Mouse (Mus musculus): Measurements from ENCODE around the gene Ugt1a6b. TPM values are rescaled to one million over a fixed set of nuclear protein-coding genes. Genes with fewer than 3 reads are reported as not detected.
A peak's percentile ranks its signal among the peaks of the same experiment; 100 is the strongest.

The Ugt1a6b gene
- total RNA-seq, 1 experiment from 2014 or later = 11.5 TPM

GRCm38 (mm10) chr1:88261706-88262105 lies 158.7 kb downstream of the Ugt1a6b start:
- no peak for DNase-seq

- DNase-seq = peak; percentile 93
Observed at GRCm38 (mm10) chr1:88262255-88262654, 159.2 kb downstream of the Ugt1a6b start.

GRCm38 (mm10) chr1:88262961-88263360 lies 159.9 kb downstream of the Ugt1a6b start:
- no peak for DNase-seq

DNA sequence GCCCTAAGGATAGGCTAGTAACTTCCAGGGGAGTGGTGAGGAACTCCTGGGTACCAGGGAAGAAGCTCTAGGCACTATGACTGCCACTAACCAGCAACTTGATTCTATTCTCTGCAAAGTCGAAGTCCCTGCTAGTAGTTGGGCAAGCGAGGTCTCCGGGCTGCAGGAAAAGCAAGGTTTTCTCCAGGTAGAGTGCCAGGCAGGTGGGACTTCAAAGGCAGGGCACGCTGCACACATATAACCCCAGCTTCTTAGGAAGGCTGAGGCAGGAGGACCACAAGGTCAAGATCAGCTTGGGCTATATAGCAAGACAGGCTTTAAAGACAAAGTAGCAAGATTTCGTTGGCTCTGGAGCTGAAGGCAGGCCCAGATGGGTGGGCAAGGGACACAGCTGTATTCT lies 160.7 kb downstream of the Ugt1a6b start:
- no peak for DNase-seq

GRCm38 (mm10) chr1:88264237-88264868 lies 161.3 kb downstream of the Ugt1a6b start:
- peak; percentile 67 for DNase-seq

DNA sequence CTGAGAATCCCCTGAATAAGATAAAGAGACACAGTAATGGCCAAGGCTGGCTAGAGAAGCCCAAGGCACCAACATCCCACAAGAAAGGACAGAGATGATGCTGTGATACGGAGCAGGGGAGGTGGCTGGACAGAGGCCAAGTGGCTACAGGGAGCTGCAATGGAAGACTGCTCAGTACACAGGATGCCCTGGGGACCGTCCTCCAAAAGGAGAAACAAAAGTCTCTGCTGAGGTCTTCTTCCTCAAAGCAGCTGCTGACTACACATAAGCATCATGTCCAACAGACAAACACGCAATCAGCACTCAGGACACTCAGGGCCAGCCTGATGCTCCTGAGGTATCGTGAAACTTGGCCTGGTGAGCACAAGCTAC lies 161.8 kb downstream of the Ugt1a6b start:
- peak; percentile 74 for DNase-seq

- no peak for DNase-seq
Observed at GRCm38 (mm10) chr1:88266123-88266522, 163.1 kb downstream of the Ugt1a6b start.

DNA sequence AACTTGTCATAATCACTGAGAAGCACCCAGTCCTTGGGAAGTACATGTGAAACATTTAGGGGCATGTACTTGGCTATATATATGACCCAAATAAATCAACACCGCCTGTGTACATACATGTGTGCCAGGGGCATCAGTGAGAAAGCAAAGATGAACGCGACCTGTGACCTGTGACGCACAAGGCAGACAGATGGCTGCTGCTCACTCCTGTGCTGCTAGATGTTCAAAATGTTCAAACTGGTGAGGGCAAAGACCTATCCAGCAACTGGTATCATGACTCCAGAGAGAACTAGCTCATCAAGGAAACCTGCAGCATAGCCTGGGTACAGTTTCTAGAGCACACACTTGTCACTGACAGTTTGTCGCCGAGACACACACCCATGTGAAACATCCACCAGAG lies 164.4 kb downstream of the Ugt1a6b start:
- no peak for DNase-seq

GRCm38 (mm10) chr1:88268070-88268469 lies 165.0 kb downstream of the Ugt1a6b start:
- DNase-seq = no peak

Other genes with a start within 250 kb of the Ugt1a6b start
- 81.6 and 129 TPM in 2 replicates for gene Dgkd, start 250.0 kb upstream of the Ugt1a6b start, total RNA-seq (2021)
- 25.5 and 27.1 TPM in 2 replicates for gene Usp40, start 94.7 kb upstream of the Ugt1a6b start, total RNA-seq (2021)
- gene Ugt1a10, start 47.9 kb upstream of the Ugt1a6b start, total RNA-seq (2021) = 1.4 TPM in 1 of 2 replicates, not detected in the other
- gene Ugt1a9, start 32.5 kb upstream of the Ugt1a6b start, total RNA-seq (2021) = 0.30 and 5.9 TPM in 2 replicates
- not detected in 2 replicates for gene Ugt1a8, start 15.4 kb upstream of the Ugt1a6b start, total RNA-seq (2021)
- 1.9 and 2.6 TPM in 2 replicates for gene Ugt1a7c, start 8.2 kb upstream of the Ugt1a6b start, total RNA-seq (2021)
- gene Ugt1a6a, start 31.6 kb downstream of the Ugt1a6b start, total RNA-seq (2021) = 10.5 and 12.8 TPM in 2 replicates
- 0.37 and 0.41 TPM in 2 replicates for gene Ugt1a5, start 62.8 kb downstream of the Ugt1a6b start, total RNA-seq (2021)
- gene Ugt1a2, start 97.3 kb downstream of the Ugt1a6b start, total RNA-seq (2021) = 0.22 and 0.26 TPM in 2 replicates
- 2.6 and 2.8 TPM in 2 replicates for gene Dnajb3, start 102.5 kb downstream of the Ugt1a6b start, total RNA-seq (2021)
- gene Ugt1a1, start 108.7 kb downstream of the Ugt1a6b start, total RNA-seq (2021) = 11.5 and 47.2 TPM in 2 replicates
- 0.04 and 0.26 TPM in 2 replicates for gene Mroh2a, start 123.7 kb downstream of the Ugt1a6b start, total RNA-seq (2021)
- gene Hjurp, start 174.4 kb downstream of the Ugt1a6b start, total RNA-seq (2021) = 57.7 and 64.9 TPM in 2 replicates
- not detected in 2 replicates for gene Trpm8, start 174.4 kb downstream of the Ugt1a6b start, total RNA-seq (2021)

Data from adrenal gland, postnatal 14 days (tissue).